Mouse (Mus musculus): ENCODE measurements around the gene Dusp10. TPM values are rescaled to one million over a fixed set of nuclear protein-coding genes. Genes with fewer than 3 reads are reported as not detected.

Dusp10 gene
- total and polyA plus RNA-seq, 2 experiments from 2014 or later, result 8.6 to 31.1 TPM

- H3K9ac ChIP-seq (replicated peaks; ENCODE audit: low read depth, low read length), result no peak overlapping the region
- no peak overlapping the region for H3K4me3 ChIP-seq (ENCODE audit: low read depth, low read length)
- no peak for TF ChIP-seq CTCF (IDR thresholded peaks at IDR 0.05; ENCODE audit: low read depth)
- no peak for TF ChIP-seq EP300 (IDR thresholded peaks at IDR 0.05; ENCODE audit: low read depth)
- no peak overlapping the region for H3K4me2 ChIP-seq (ENCODE audit: low read depth, low read length)
- peaks cover 35% of the 10 kb centered on the region for H3K4me1 ChIP-seq (ENCODE audit: control insufficient read depth, insufficient read depth)
- H3K9me3 ChIP-seq (replicated peaks; ENCODE audit: control insufficient read depth, low read length), result no peaks in the 10 kb centered on the region
- no peak for DNase-seq (ENCODE audit: low spot score)
- peak overlapping the region; percentile 74 for H3K27ac ChIP-seq (ENCODE audit: low read depth)
- no peaks in the 10 kb centered on the region for H3K27me3 ChIP-seq (ENCODE audit: control insufficient read depth, insufficient read depth, low read length)
- no peak for ATAC-seq (ENCODE audit: insufficient read depth, low read depth)
- WGBS, result 44% methylated on average over 1 of the region's 1 CpGs
- H3K36me3 ChIP-seq (replicated peaks; ENCODE audit: control insufficient read depth, insufficient read depth, low read length), result no peaks in the 10 kb centered on the region
Observed at GRCm38 (mm10) chr1:184051286-184051685, 38.2 kb downstream of the Dusp10 start.

- H3K27ac ChIP-seq (ENCODE audit: low read depth), result peak overlapping the region; percentile 74
- DNase-seq (ENCODE audit: low spot score), result peak; percentile 51
- H3K36me3 ChIP-seq (replicated peaks; ENCODE audit: control insufficient read depth, insufficient read depth, low read length), result no peaks in the 10 kb centered on the region
- no peak overlapping the region for H3K9ac ChIP-seq (replicated peaks; ENCODE audit: low read depth, low read length)
- peak; percentile 45 for ATAC-seq (ENCODE audit: insufficient read depth, low read depth)
- WGBS, result 10% methylated on average over 6 of the region's 6 CpGs
- H3K4me1 ChIP-seq (ENCODE audit: control insufficient read depth, insufficient read depth), result peaks cover 35% of the 10 kb centered on the region
- H3K27me3 ChIP-seq (ENCODE audit: control insufficient read depth, insufficient read depth, low read length), result no peaks in the 10 kb centered on the region
- no peaks in the 10 kb centered on the region for H3K9me3 ChIP-seq (replicated peaks; ENCODE audit: control insufficient read depth, low read length)
- no peak overlapping the region for H3K4me3 ChIP-seq (ENCODE audit: low read depth, low read length)
- H3K4me2 ChIP-seq (ENCODE audit: low read depth, low read length), result peak overlapping the region; percentile 21; the same call in 1 of the 2 replicates
- no peak for TF ChIP-seq CTCF (IDR thresholded peaks at IDR 0.05; ENCODE audit: low read depth)
- TF ChIP-seq EP300 (IDR thresholded peaks at IDR 0.05; ENCODE audit: low read depth), result no peak
Observed at GRCm38 (mm10) chr1:184051824-184052223, 38.7 kb downstream of the Dusp10 start.

- Histone ChIP-seq H3K4me1 (ENCODE audit: control insufficient read depth, insufficient read depth) (peaks cover 35% of the 10 kb centered on the region), H3K4me2 (ENCODE audit: low read depth, low read length) (no peak overlapping the region), H3K9ac (replicated peaks; ENCODE audit: low read depth, low read length) (0 out of 2 replicates have a peak overlapping the region, but pooled peaks have one; percentile 4), H3K27me3 (ENCODE audit: control insufficient read depth, insufficient read depth, low read length) (no peaks in the 10 kb centered on the region), H3K4me3 (ENCODE audit: low read depth, low read length) (no peak overlapping the region), H3K9me3 (replicated peaks; ENCODE audit: control insufficient read depth, low read length) (no peaks in the 10 kb centered on the region), H3K36me3 (replicated peaks; ENCODE audit: control insufficient read depth, insufficient read depth, low read length) (no peaks in the 10 kb centered on the region), H3K27ac (ENCODE audit: low read depth) (peak overlapping the region; percentile 74)
- DNase-seq (ENCODE audit: low spot score) (no peak), ATAC-seq (ENCODE audit: insufficient read depth, low read depth) (no peak; the same call in 1 of the 2 replicates)
- WGBS, result 33% methylated on average over 4 of the region's 4 CpGs
- TF ChIP-seq EP300 (IDR thresholded peaks at IDR 0.05; ENCODE audit: low read depth) (no peak), CTCF (IDR thresholded peaks at IDR 0.05; ENCODE audit: low read depth) (no peak)
Observed at GRCm38 (mm10) chr1:184052331-184052730, 39.2 kb downstream of the Dusp10 start.

- Histone ChIP-seq H3K36me3 (replicated peaks; ENCODE audit: control insufficient read depth, insufficient read depth, low read length) (no peaks in the 10 kb centered on the region), H3K4me2 (ENCODE audit: low read depth, low read length) (no peak overlapping the region), H3K27ac (ENCODE audit: low read depth) (peak overlapping the region; percentile 74), H3K4me3 (ENCODE audit: low read depth, low read length) (no peak overlapping the region), H3K4me1 (ENCODE audit: control insufficient read depth, insufficient read depth) (peaks cover 43% of the 10 kb centered on the region), H3K9me3 (replicated peaks; ENCODE audit: control insufficient read depth, low read length) (no peaks in the 10 kb centered on the region), H3K27me3 (ENCODE audit: control insufficient read depth, insufficient read depth, low read length) (no peaks in the 10 kb centered on the region), H3K9ac (replicated peaks; ENCODE audit: low read depth, low read length) (no peak overlapping the region)
- ATAC-seq (ENCODE audit: insufficient read depth, low read depth) (no peak), DNase-seq (ENCODE audit: low spot score) (no peak)
- TF ChIP-seq CTCF (IDR thresholded peaks at IDR 0.05; ENCODE audit: low read depth) (no peak), EP300 (IDR thresholded peaks at IDR 0.05; ENCODE audit: low read depth) (no peak)
- WGBS, result 46% methylated on average over 4 of the region's 4 CpGs
Observed at GRCm38 (mm10) chr1:184053141-184053540, 40.0 kb downstream of the Dusp10 start.

- Histone ChIP-seq H3K4me1 (ENCODE audit: control insufficient read depth, insufficient read depth) (peaks cover 48% of the 10 kb centered on the region), H3K9me3 (replicated peaks; ENCODE audit: control insufficient read depth, low read length) (no peaks in the 10 kb centered on the region), H3K4me2 (ENCODE audit: low read depth, low read length) (no peak overlapping the region), H3K4me3 (ENCODE audit: low read depth, low read length) (no peak overlapping the region), H3K9ac (replicated peaks; ENCODE audit: low read depth, low read length) (no peak overlapping the region), H3K27me3 (ENCODE audit: control insufficient read depth, insufficient read depth, low read length) (no peaks in the 10 kb centered on the region), H3K36me3 (replicated peaks; ENCODE audit: control insufficient read depth, insufficient read depth, low read length) (no peaks in the 10 kb centered on the region), H3K27ac (ENCODE audit: low read depth) (peak overlapping the region; percentile 74; the same call in 1 of the 2 replicates)
- DNase-seq (ENCODE audit: low spot score) (no peak), ATAC-seq (ENCODE audit: insufficient read depth, low read depth) (no peak)
- TF ChIP-seq CTCF (IDR thresholded peaks at IDR 0.05; ENCODE audit: low read depth) (no peak), EP300 (IDR thresholded peaks at IDR 0.05; ENCODE audit: low read depth) (no peak)
- 82% methylated on average over 4 of the region's 4 CpGs for WGBS
Observed at GRCm38 (mm10) chr1:184053711-184054110, 40.6 kb downstream of the Dusp10 start.

- WGBS, result 94% methylated on average over 2 of the region's 2 CpGs
- no peak for TF ChIP-seq CTCF (IDR thresholded peaks at IDR 0.05; ENCODE audit: low read depth)
- no peak for TF ChIP-seq EP300 (IDR thresholded peaks at IDR 0.05; ENCODE audit: low read depth)
- H3K27ac ChIP-seq (ENCODE audit: low read depth), result no peak overlapping the region
- H3K4me1 ChIP-seq (ENCODE audit: control insufficient read depth, insufficient read depth), result peaks cover 53% of the 10 kb centered on the region
- no peaks in the 10 kb centered on the region for H3K9me3 ChIP-seq (replicated peaks; ENCODE audit: control insufficient read depth, low read length)
- H3K4me3 ChIP-seq (ENCODE audit: low read depth, low read length), result no peak overlapping the region
- DNase-seq (ENCODE audit: low spot score) (no peak), ATAC-seq (ENCODE audit: insufficient read depth, low read depth) (no peak)
- no peaks in the 10 kb centered on the region for H3K36me3 ChIP-seq (replicated peaks; ENCODE audit: control insufficient read depth, insufficient read depth, low read length)
- H3K27me3 ChIP-seq (ENCODE audit: control insufficient read depth, insufficient read depth, low read length), result no peaks in the 10 kb centered on the region
- H3K9ac ChIP-seq (replicated peaks; ENCODE audit: low read depth, low read length), result no peak overlapping the region
- H3K4me2 ChIP-seq (ENCODE audit: low read depth, low read length), result no peak overlapping the region
Observed at GRCm38 (mm10) chr1:184054176-184054575, 41.1 kb downstream of the Dusp10 start.

Data from heart, postnatal 0 days (tissue).